Mouse (Mus musculus): ENCODE results near the gene Kif16b. TPM values are rescaled to one million over a fixed set of nuclear protein-coding genes. Genes with fewer than 3 reads are reported as not detected.

Kif16b gene
- total and polyA plus RNA-seq, 2 experiments = 5.8 to 18.4 TPM

DNA sequence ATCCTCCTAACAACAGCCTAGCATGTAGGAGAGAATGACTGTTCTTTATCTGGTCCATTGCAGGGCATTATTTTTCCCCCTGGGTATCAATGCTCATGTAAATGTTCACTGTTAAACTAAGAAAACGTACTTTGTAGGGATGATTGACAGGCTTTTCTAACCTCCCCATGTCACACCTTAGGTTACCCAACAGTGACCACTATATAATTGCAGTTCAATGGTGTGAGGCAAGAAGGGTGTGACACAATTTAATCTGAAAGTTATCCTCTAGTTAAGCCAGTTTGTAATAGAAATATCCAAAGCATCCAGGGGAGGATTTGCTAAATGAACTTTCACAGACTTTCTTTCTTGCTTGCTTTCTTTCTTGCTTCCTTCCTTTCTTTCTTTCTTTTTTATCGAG, 181.2 kb downstream of the Kif16b start:
- Histone ChIP-seq H3K27ac (replicated peaks; ENCODE audit: insufficient read depth, low read depth, low read length) (no peak overlapping the region), H3K4me3 (ENCODE audit: insufficient read depth, low read depth, low read length) (no peak overlapping the region), H3K36me3 (ENCODE audit: control insufficient read depth, insufficient read depth, low read length) (no peaks in the 10 kb centered on the region), H3K79me2 (ENCODE audit: control insufficient read depth, insufficient read depth, low read length) (no peaks in the 10 kb centered on the region), H3K4me1 (ENCODE audit: control insufficient read depth, insufficient read depth, low read length) (no peaks in the 10 kb centered on the region), H3K27me3 (ENCODE audit: control insufficient read depth, insufficient read depth, low read length) (no peaks in the 10 kb centered on the region), H3K9ac (ENCODE audit: low read depth, low read length) (no peak overlapping the region)
- no peak for TF ChIP-seq POLR2A (IDR thresholded peaks at IDR 0.05; ENCODE audit: extremely low read depth, insufficient read depth, low read length)
- TF ChIP-seq CTCF (IDR thresholded peaks at IDR 0.05; ENCODE audit: low read depth, low read length) = no peak
- 98% methylated on average over 2 of the region's 2 CpGs for WGBS
- DNase-seq (ENCODE audit: extremely low read depth, low read depth, low spot score) = no peak

- Histone ChIP-seq H3K27me3 (ENCODE audit: control insufficient read depth, insufficient read depth, low read length) (no peaks in the 10 kb centered on the region), H3K9ac (ENCODE audit: low read depth, low read length) (no peak overlapping the region), H3K27ac (replicated peaks; ENCODE audit: insufficient read depth, low read depth, low read length) (no peak overlapping the region), H3K4me3 (ENCODE audit: insufficient read depth, low read depth, low read length) (no peak overlapping the region), H3K36me3 (ENCODE audit: control insufficient read depth, insufficient read depth, low read length) (no peaks in the 10 kb centered on the region), H3K4me1 (ENCODE audit: control insufficient read depth, insufficient read depth, low read length) (no peaks in the 10 kb centered on the region), H3K79me2 (ENCODE audit: control insufficient read depth, insufficient read depth, low read length) (no peaks in the 10 kb centered on the region)
- no peak for TF ChIP-seq CTCF (IDR thresholded peaks at IDR 0.05; ENCODE audit: low read depth, low read length)
- no peak for TF ChIP-seq POLR2A (IDR thresholded peaks at IDR 0.05; ENCODE audit: extremely low read depth, insufficient read depth, low read length)
- DNase-seq (ENCODE audit: extremely low read depth, low read depth, low spot score) = no peak
Observed at GRCm38 (mm10) chr2:142718998-142719397, 182.3 kb downstream of the Kif16b start.

DNA sequence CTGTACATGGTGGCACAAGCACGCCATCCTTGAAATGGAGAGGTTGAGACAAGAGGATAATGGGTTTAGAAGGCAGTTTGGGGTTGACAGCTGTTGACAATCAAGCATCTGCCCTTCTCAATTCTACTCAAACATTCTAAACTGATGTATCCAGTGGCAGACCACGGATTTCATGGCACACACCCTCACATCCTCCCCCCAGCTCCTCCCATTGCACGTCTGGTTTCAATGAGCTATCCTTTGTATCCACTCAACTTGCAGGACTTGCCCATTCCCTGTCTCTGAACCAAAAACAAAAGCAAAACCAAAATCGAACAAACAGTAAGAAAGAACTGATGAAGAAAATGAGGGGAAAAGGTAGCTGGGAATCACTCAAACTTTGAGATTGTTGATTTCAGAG, 183.7 kb downstream of the Kif16b start:
- no peak for DNase-seq (ENCODE audit: extremely low read depth, low read depth, low spot score)
- Histone ChIP-seq H3K4me3 (ENCODE audit: insufficient read depth, low read depth, low read length) (no peak overlapping the region), H3K27me3 (ENCODE audit: control insufficient read depth, insufficient read depth, low read length) (no peaks in the 10 kb centered on the region), H3K36me3 (ENCODE audit: control insufficient read depth, insufficient read depth, low read length) (no peaks in the 10 kb centered on the region), H3K79me2 (ENCODE audit: control insufficient read depth, insufficient read depth, low read length) (no peaks in the 10 kb centered on the region), H3K4me1 (ENCODE audit: control insufficient read depth, insufficient read depth, low read length) (no peaks in the 10 kb centered on the region), H3K27ac (replicated peaks; ENCODE audit: insufficient read depth, low read depth, low read length) (no peak overlapping the region), H3K9ac (ENCODE audit: low read depth, low read length) (no peak overlapping the region)
- TF ChIP-seq CTCF (IDR thresholded peaks at IDR 0.05; ENCODE audit: low read depth, low read length) (no peak), POLR2A (IDR thresholded peaks at IDR 0.05; ENCODE audit: extremely low read depth, insufficient read depth, low read length) (no peak)
- 87% methylated on average over 4 of the region's 4 CpGs for WGBS

DNA sequence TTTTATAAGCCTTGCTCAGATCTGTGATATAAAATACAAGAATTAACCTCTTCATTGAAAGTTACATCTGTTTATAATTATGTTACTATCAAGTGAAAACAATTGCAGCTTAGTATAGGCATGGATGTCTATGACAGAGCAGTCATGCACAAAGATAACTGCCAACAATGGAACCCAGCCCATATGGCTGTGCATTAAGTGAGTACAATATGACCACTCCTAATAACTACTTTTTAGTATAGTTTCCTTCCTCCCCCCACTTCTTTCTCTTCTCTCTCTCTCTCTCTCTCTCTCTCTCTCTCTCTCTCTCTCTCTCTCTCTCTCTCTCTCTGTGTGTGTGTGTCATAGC, 185.4 kb downstream of the Kif16b start:
- Histone ChIP-seq H3K27ac (replicated peaks; ENCODE audit: insufficient read depth, low read depth, low read length) (no peak overlapping the region), H3K9ac (ENCODE audit: low read depth, low read length) (no peak overlapping the region), H3K4me3 (ENCODE audit: insufficient read depth, low read depth, low read length) (no peak overlapping the region), H3K27me3 (ENCODE audit: control insufficient read depth, insufficient read depth, low read length) (no peaks in the 10 kb centered on the region), H3K79me2 (ENCODE audit: control insufficient read depth, insufficient read depth, low read length) (no peaks in the 10 kb centered on the region), H3K36me3 (ENCODE audit: control insufficient read depth, insufficient read depth, low read length) (no peaks in the 10 kb centered on the region), H3K4me1 (ENCODE audit: control insufficient read depth, insufficient read depth, low read length) (no peaks in the 10 kb centered on the region)
- no peak for TF ChIP-seq CTCF (IDR thresholded peaks at IDR 0.05; ENCODE audit: low read depth, low read length)
- TF ChIP-seq POLR2A (IDR thresholded peaks at IDR 0.05; ENCODE audit: extremely low read depth, insufficient read depth, low read length) = no peak
- no peak for DNase-seq (ENCODE audit: extremely low read depth, low read depth, low spot score)

- H3K36me3 ChIP-seq (ENCODE audit: control insufficient read depth, insufficient read depth, low read length) = no peaks in the 10 kb centered on the region; the same call in 1 of the 2 replicates
- no peaks in the 10 kb centered on the region for H3K27me3 ChIP-seq (ENCODE audit: control insufficient read depth, insufficient read depth, low read length)
- H3K4me1 ChIP-seq (ENCODE audit: control insufficient read depth, insufficient read depth, low read length) = no peaks in the 10 kb centered on the region
- H3K9ac ChIP-seq (ENCODE audit: low read depth, low read length) = no peak overlapping the region
- DNase-seq (ENCODE audit: extremely low read depth, low read depth, low spot score) = no peak
- no peak overlapping the region for H3K27ac ChIP-seq (replicated peaks; ENCODE audit: insufficient read depth, low read depth, low read length)
- WGBS = 70% methylated on average over 1 of the region's 1 CpGs
- TF ChIP-seq CTCF (IDR thresholded peaks at IDR 0.05; ENCODE audit: low read depth, low read length) (no peak), POLR2A (IDR thresholded peaks at IDR 0.05; ENCODE audit: extremely low read depth, insufficient read depth, low read length) (no peak)
- H3K79me2 ChIP-seq (ENCODE audit: control insufficient read depth, insufficient read depth, low read length) = no peaks in the 10 kb centered on the region
- H3K4me3 ChIP-seq (ENCODE audit: insufficient read depth, low read depth, low read length) = no peak overlapping the region
Observed at GRCm38 (mm10) chr2:142715186-142715911, 186.0 kb downstream of the Kif16b start.

- DNase-seq (ENCODE audit: extremely low read depth, low read depth, low spot score) = peak; percentile 22
- H3K36me3 ChIP-seq (ENCODE audit: control insufficient read depth, insufficient read depth, low read length) = peaks cover 4% of the 10 kb centered on the region; the same call in 1 of the 2 replicates
- WGBS = 85% methylated on average over 11 of the region's 11 CpGs
- H3K4me1 ChIP-seq (ENCODE audit: control insufficient read depth, insufficient read depth, low read length) = no peaks in the 10 kb centered on the region
- TF ChIP-seq CTCF (IDR thresholded peaks at IDR 0.05; ENCODE audit: low read depth, low read length) (no peak), POLR2A (IDR thresholded peaks at IDR 0.05; ENCODE audit: extremely low read depth, insufficient read depth, low read length) (no peak)
- H3K27me3 ChIP-seq (ENCODE audit: control insufficient read depth, insufficient read depth, low read length) = no peaks in the 10 kb centered on the region
- H3K27ac ChIP-seq (replicated peaks; ENCODE audit: insufficient read depth, low read depth, low read length) = no peak overlapping the region
- no peak overlapping the region for H3K4me3 ChIP-seq (ENCODE audit: insufficient read depth, low read depth, low read length)
- H3K9ac ChIP-seq (ENCODE audit: low read depth, low read length) = no peak overlapping the region
- H3K79me2 ChIP-seq (ENCODE audit: control insufficient read depth, insufficient read depth, low read length) = no peaks in the 10 kb centered on the region
Observed at GRCm38 (mm10) chr2:142712727-142713126, 188.6 kb downstream of the Kif16b start.

Data from liver, adult 2 months (tissue).